Mouse (Mus musculus) c-Kit-positive CD71-positive TER-119-negative erythroid progenitor cells, embryonic 14.5 days (primary cell): ENCODE data around the gene Slc15a5.

Source experiments
- DNase-seq: peaks from one replicate; pipeline ENCODE4 v3.0.0-alpha.2; 2013; ENCODE audit warnings: low read depth

Slc15a5 gene

GRCm38 (mm10) chr6:138055572-138055971 lies 24.1 kb downstream of the Slc15a5 start:
- no peak for DNase-seq

DNA sequence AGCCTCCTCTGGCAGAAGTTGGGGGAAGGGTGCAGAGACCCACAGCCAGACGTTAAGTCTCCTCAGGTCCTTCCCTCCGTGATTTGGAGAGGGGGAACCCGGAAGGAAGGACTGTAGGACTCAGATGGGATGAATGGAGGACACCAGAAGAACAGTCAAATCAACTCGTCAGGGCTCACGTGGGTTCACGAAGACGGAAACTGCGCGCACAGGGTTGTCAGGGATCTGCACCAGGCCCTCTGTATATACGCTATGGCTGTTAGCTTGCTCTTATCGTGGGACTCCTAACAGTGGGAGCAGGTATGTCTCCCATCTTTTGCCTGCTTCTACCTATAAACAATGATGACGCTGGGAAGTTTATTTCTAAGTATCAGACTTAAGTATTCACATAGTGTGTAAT lies 24.8 kb downstream of the Slc15a5 start:
- no peak for DNase-seq

DNA sequence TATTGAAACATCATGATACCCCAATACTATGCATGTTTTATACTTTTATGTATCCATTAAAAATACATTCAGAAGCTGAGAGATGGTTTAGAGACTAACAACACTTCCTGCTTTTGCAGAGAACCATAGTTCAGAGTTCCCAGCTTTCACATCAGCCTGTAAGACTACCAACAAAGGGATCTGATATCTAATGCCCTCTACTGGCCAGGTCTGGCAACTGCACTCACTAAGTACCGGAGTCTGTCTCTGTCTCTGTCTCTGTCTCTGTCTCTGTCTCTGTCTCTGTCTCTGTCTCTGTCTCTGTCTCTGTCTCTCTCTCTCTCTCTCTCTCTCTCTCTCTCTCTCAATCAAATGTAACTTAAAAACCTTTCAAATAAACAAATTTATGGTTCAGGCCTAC lies 25.6 kb downstream of the Slc15a5 start:
- no peak for DNase-seq

GRCm38 (mm10) chr6:138053686-138054085 lies 26.0 kb downstream of the Slc15a5 start:
- DNase-seq, result no peak

- DNase-seq, result no peak
Measured at GRCm38 (mm10) chr6:138045364-138045763, 34.4 kb downstream of the Slc15a5 start.

- DNase-seq, result no peak
Measured at GRCm38 (mm10) chr6:138042891-138043290, 36.8 kb downstream of the Slc15a5 start.

DNA sequence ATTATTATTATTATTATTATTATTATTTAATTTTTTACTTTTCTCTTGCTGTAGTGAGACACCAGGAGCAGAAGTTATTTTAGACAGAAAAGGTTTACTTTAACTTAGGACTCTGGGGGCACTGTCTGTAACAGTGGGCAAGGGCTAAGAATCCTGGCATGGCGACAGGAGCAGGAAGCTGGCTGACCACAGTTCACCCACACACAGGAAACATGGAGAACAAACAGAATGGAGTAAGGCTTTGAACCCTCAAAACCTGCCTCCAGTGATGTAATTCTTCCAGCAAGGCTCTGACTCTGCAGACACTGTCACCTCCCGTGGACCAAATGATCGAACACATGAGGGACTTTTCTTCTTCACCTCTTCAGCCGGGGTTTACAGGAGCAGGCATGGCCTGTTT lies 37.9 kb downstream of the Slc15a5 start:
- DNase-seq, result no peak

DNA sequence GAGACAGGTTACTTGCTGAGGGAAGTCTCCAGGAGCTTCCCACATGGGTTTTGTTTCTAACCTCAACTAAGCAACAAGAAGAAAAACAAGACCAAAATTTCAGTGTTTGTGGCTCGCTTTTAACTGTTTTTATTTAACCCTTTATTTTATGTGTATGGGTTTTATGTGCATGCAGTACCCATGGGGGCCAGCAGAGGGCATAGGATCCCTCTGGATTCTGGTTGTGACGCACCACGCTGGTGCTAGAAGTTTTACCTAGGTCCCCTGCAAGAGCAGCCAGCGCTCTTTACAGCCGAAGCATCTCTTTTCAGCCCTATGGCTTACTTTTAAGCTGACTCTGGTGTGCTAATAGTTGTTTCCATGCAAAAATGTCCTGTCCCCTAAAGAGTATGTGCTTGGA lies 42.1 kb downstream of the Slc15a5 start:
- no peak for DNase-seq

DNA sequence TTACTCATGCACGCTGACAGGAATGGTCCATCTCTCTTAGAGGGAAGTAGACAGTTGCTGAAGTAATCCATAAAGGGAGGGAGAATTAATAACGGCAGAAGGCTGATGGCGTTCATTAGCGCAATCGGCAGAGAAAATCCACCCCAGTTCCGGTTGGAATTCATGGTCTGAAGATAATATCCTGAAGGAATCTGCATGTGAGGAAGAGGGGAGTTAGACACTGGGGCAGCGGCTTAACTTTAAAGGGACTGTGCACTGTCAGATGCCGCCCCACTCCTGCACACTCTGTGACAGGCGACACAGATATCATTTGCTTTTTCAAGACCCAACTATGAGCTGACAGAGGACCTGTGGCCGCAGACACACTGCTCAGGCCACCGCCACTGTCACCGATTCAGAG lies 42.8 kb downstream of the Slc15a5 start:
- DNase-seq, result no peak

DNA sequence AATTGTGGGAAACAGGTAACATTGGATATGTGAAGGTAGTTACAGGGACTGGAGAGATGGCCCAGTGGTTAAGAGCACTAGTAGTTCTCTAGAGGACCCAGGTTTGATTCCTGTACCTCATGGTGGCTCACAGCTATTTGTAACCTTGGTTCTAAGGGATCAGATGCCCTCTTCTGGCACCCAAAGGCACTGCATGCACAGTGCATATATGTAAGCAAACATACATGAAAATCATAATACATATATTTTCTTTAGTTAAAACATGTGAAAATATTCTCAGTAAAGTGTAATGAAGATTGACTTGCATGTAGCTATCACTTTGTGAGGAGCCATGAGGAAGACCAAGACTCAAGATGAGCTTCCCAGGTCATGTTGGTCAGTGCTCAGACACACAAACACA lies 62.8 kb downstream of the Slc15a5 start:
- no peak for DNase-seq

DNA sequence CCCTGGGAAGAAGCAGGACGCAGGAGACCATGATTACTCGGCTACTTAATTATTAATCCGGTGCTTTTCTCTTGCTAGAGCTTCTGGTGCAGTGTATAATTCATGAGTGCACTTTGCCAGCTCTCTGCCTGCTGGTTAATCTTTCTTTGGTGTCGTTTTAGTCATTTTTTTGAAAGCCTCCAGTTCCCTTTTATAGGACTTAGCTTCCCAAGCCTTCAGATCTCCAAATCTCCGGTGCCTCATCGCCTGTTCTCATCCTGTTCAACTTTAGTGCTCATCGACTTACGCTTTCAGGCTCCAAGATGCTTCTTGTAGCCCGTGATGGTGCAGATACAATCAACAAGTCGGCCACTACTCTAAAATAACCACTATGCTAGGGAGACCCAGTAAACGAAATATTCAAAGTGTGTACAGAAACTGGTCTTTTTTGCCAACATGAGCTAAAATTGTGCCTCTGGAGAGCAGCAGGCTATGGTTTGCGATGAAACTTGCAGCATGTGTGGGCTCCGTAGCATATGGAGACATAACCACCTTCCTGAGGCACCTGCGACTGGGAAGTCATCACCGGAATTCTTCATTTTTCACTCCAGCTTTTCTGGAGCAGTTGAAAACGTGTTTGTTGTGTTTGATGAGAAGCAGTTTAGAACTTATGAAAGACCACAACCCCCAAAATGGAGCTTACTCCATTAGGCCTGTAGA lies 64.6 kb downstream of the Slc15a5 start:
- DNase-seq, result no peak

GRCm38 (mm10) chr6:138011955-138012354 lies 67.8 kb downstream of the Slc15a5 start:
- no peak for DNase-seq

DNA sequence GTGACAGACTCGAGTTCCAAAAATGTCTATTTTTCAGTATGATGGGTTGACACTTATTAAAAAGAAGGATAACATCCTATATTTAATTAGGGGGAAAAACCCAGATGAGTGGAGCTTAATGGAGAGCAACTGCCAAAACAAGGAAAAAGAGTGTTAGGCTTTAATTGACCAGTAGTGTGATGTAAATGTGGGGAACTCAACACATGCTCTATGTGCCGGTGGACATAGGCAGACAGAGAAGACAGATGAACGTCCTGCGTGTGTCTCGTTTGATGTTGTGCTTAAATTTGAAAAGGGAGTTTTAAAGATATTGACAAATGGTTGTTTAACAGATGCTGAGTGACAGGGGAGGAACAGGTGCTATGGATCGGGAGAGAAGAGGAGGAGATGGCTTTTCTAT lies 72.0 kb downstream of the Slc15a5 start:
- no peak for DNase-seq

DNA sequence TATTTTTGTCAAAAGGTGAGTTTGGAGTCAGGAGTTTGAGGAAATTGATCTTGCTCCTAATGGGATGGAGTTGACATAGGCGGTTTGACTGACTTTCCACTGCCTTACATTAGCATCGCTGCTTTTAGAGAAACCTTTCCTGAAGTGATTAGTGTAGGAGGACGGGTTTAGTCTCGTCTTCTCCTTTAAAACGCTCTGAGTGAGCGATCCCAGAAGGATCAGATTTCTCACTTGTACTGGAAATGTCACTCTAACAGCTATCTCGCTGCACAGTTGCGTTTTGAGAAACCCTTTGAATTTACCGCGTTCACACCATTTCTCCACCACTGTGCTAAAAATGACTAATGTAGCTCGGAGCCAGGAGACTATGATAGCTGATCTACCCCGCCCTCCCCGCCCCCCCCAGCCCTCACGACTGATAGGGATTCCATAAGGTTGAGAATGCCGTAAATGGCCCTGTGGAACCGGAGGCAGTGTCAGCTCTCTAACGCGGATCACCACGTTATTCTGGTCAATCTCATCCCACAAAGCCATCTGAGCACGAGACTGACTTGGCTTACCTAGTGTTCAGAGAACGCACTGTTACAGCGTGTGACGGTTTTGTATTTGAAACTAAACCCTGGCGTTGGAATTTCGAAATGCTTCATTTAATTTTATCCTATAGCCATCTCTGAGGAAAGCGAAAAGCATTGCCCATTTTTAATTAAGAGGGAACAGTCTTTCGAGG lies 73.0 kb downstream of the Slc15a5 start:
- DNase-seq, result no peak

DNA sequence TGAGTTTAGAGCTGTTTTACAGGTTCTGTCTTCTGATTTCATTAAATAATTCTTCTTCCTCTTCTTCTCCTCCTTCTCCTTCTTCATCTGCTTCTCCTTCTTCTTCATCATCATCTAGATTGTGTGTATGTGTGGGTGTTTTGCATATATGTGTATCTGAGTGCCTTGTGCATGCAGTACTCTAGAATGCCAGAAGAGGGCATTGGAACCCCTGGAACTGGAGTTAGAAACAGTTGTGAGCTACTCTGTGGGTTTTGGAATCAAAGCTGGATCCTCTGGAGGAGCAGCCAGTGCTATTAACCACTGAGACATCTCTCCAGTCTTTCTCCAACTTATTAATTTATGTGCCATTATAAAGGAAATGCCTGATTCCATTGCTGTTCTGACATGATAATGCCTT lies 89.9 kb downstream of the Slc15a5 start:
- no peak for DNase-seq

DNA sequence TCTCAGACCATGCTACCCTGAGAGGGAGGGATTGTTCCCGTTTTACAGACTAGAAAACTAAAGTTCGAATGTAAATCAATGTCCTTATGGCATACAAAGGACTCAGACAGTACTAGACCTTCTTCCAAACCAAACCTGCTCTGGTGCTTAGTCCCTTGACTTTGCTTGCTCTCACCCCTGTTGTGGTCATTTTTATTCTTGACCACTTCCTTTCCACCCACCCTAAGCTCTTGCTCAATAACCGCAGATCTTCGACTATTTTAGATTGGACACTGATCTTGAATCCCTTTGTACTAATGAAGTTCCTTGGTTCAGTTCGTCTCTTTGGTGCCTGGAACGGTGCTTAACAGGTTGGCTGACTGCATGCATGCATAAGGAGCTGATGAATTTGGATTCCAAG lies 94.5 kb downstream of the Slc15a5 start:
- no peak for DNase-seq

GRCm38 (mm10) chr6:137982195-137982737 lies 97.5 kb downstream of the Slc15a5 start:
- no peak for DNase-seq

- DNase-seq, result no peak
Measured at GRCm38 (mm10) chr6:137980905-137981696, 98.6 kb downstream of the Slc15a5 start.

DNA sequence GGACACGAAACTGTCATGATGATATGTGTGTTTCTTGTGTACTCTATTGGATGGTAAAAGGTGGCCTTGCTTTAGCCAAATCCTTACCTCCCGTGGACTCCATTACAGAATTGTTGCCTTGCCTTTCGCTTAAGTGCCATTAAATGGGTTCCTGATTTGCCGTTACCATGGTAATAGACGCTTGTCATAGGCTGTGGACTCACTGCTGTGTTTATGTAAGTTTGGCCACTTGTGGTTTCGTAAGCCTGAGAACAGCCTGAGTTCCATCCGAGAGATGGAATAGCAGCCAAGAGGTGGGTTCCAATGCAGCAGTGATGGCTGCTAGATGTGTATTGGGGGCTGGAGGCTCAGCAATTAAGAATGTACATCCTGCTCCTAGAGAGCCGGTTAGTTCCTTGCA lies 99.3 kb downstream of the Slc15a5 start:
- no peak for DNase-seq

DNA sequence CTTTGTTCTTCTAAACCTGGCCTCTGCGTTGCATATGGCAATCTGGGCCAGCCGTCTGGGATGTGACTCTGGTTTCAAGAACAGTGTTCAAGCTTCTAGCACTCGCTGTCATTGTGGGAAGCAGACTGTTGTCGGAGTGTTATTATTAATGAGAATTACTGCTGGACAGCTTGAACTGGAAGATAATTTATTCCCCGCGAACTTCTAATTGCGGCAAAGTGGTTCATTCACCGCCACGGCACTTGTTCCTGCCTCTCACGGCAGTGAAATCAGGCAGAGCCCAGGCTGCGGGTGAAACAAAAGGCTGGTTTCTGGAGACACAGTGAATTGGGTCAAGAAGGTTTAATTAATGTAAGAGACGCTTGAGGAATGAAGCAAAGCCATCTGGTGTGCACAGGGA lies 99.9 kb downstream of the Slc15a5 start:
- no peak for DNase-seq

- no peak for DNase-seq
Measured at GRCm38 (mm10) chr6:137976021-137976420, 103.7 kb downstream of the Slc15a5 start.

- no peak for DNase-seq
Measured at GRCm38 (mm10) chr6:137963703-137964102, 116.0 kb downstream of the Slc15a5 start.

DNA sequence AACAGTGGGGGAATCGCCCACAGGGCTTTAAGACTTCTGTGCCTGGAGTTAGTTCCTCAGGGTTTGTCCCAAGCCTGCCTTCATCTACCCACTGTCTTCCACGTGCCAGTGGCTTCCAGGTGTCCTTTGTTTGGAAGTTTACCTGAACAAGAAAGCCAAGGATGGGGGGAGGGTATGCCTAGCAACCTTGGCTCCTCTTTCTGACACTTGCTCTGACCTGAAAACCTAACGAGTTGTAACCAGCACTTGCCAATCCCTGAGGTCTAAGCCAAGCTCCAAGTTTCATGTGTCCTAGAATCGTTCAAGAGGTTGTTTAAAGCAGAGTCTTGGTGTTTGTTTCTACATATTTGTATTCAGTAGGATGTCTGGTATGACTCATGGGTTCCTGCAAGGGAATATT lies 116.9 kb downstream of the Slc15a5 start:
- no peak for DNase-seq
